Mouse (Mus musculus) neural tube, embryonic 10.5 days (tissue): ENCODE data around the gene Rwdd2b.
A peak's percentile ranks its signal among the peaks of the same experiment; 100 is the strongest.

Source experiments
- DNase-seq: peaks from one replicate; pipeline ENCODE4 v3.0.0-alpha.2; 2017; ENCODE audit warnings: low spot score; ENCODE audit errors: extremely low spot score

The Rwdd2b gene

GRCm38 (mm10) chr16:87440184-87440686 is at the start of gene Rwdd2b:
Gene Rwdd2b (minus strand): TSS chr16:87440573.
- peak; percentile 93 for DNase-seq

- no peak for DNase-seq
Observed at GRCm38 (mm10) chr16:87488605-87489004, 48.2 kb upstream of the Rwdd2b start.

- no peak for DNase-seq
Observed at GRCm38 (mm10) chr16:87486739-87487138, 46.4 kb upstream of the Rwdd2b start.

DNA sequence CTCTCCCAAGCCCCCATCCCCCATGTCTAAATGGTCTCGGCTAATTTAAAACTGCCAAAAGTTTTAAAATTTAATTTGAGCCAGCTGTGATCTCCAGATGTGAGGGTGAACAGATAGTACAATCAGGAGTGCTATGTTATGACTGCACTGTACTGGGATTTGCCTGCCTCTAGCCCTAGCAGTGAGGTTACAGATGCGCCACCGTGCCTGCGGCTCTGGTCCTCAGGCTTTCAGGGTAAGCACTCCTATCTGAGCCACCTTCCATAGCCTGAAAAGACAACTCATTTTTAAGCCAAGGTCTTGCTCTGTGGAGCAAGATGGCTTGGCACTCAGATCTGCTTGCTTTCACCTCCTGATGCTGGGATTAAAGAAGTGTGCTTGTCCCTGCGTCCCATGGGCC is 44.0 kb upstream of the Rwdd2b start:
- no peak for DNase-seq

GRCm38 (mm10) chr16:87470579-87470978 is 30.2 kb upstream of the Rwdd2b start:
- DNase-seq: no peak

DNA sequence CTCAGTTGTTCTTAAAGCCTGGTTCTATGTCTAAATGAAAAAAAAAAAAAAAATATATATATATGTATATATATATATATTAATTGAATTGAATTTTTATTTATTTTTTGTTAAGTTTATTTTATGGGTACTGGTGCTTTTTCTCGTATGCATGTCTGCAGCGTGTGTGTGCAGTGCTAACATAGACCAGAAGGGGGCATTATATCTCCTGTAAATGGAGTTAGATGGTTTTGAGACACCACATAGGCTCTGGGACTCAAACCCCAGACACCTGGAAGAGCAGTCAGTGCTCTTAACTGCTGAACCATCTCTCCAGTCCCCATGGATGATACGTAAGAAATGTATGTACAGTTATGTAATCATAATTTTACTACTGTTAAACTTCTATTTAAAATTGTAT is 18.4 kb upstream of the Rwdd2b start:
- no peak for DNase-seq

GRCm38 (mm10) chr16:87455180-87455611 is 14.8 kb upstream of the Rwdd2b start:
- DNase-seq: no peak

- DNase-seq: peak; percentile 89
Observed at GRCm38 (mm10) chr16:87454419-87455179, 14.2 kb upstream of the Rwdd2b start, which contains the start of gene Usp16. Gene Usp16 (plus strand): TSS chr16:87454703.

DNA sequence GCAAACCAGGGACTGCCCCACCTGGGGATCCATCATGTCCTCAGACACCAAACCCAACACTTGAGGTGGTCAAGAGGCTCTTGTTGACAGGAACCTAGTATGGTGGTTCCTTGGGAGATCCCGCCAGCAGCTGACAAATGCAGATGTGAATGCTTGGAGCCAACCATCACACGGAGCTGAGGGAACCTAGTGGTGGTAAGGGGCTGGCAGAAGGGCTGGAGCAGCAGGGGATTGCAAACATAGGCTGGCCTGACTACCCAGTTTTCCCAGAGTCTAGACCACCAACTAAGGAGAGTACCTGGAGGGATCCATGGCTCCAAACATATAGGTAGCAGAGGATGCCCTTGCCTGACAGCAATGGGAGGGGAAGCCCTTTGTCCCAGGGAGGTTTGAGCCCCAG is 12.9 kb upstream of the Rwdd2b start:
- no peak for DNase-seq

- no peak for DNase-seq
Observed at GRCm38 (mm10) chr16:87445528-87445927, 5.2 kb upstream of the Rwdd2b start.

GRCm38 (mm10) chr16:87445110-87445509 is 4.7 kb upstream of the Rwdd2b start:
- no peak for DNase-seq

GRCm38 (mm10) chr16:87444071-87444470 is 3.7 kb upstream of the Rwdd2b start:
- DNase-seq: no peak

GRCm38 (mm10) chr16:87443245-87443644 is 2.9 kb upstream of the Rwdd2b start:
- no peak for DNase-seq

- DNase-seq: no peak
Observed at GRCm38 (mm10) chr16:87442291-87442690, 1.9 kb upstream of the Rwdd2b start.

GRCm38 (mm10) chr16:87441089-87441488 is 716 bp upstream of the Rwdd2b start:
- DNase-seq: no peak

DNA sequence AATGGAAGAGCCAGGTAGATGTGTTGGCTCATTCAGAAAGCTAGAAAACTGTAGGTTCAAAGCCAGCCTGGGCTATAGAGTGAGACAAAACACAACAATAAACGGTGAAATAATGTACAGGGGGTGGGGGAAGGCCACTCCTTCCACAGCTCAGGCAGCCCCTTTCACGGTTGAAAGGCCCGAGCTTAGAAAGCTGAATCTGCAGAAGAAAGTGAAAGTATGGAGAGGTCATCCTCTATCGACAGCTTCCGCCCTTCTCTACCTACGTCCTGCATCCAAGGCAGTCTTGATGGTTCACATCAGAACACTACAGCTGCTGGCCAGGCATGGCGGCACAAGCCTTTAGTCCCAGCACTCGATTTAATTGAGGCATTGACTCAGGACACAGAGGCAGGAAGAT is 1.7 kb downstream of the Rwdd2b start:
- DNase-seq: no peak

DNA sequence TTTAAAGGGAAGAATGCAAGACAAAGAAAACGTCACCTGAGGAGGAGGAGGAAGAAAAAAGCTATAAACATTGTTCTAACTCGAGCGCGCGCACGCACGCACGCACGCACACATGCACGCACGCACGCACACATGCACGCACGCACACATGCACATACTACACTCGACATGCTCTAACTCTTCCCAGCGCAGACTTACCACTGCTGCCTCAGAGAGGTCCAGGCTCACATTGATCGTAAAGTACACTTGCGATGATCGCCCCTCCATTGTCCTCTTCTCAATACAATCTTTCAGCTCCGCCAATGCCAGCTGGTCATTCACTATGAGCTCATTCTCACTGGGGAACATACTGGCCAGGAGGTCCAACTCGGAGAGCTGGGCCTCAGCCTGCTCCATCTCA is 3.3 kb downstream of the Rwdd2b start:
- no peak for DNase-seq

DNA sequence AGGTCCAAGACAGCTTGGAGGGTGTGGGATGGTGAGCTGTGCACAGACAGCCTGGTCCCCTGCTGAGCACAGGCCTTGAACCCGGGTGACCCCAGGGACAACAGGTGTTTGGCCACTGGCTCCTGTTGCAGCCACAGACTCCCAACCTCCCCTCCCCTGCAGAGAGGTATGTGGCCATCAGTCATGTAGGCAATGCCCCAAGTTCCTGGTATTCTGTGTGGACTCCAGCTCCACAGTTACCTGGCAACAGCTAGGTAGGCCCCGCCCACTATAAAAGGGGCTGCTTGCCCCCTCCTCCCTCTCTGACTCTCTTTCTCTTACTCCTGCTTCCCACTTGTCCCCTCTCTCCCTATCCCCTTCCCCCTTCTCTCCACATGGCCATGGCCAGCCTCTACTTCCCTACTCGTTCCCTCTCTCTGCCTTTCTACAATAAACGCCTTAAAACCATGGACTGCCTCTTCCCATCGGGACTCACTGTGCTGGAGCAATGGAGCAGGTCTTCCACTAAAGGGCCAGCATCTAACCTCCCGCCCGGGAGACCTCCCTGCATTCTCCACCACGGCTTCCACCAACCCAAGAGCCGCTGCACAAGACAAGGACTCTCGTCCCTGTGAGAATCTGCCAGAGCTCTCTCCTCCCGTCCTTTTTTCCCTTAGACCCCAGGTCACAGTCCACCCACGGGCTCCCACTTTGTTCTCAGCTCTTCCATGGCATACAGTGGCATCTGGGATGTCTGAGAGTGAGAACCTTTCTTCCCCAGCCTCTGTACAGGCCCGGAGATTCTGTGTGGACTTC is 4.8 kb downstream of the Rwdd2b start:
- DNase-seq: no peak

- DNase-seq: no peak
Observed at GRCm38 (mm10) chr16:87434946-87435345, 5.4 kb downstream of the Rwdd2b start.

GRCm38 (mm10) chr16:87434266-87434665 is 6.1 kb downstream of the Rwdd2b start:
- no peak for DNase-seq

DNA sequence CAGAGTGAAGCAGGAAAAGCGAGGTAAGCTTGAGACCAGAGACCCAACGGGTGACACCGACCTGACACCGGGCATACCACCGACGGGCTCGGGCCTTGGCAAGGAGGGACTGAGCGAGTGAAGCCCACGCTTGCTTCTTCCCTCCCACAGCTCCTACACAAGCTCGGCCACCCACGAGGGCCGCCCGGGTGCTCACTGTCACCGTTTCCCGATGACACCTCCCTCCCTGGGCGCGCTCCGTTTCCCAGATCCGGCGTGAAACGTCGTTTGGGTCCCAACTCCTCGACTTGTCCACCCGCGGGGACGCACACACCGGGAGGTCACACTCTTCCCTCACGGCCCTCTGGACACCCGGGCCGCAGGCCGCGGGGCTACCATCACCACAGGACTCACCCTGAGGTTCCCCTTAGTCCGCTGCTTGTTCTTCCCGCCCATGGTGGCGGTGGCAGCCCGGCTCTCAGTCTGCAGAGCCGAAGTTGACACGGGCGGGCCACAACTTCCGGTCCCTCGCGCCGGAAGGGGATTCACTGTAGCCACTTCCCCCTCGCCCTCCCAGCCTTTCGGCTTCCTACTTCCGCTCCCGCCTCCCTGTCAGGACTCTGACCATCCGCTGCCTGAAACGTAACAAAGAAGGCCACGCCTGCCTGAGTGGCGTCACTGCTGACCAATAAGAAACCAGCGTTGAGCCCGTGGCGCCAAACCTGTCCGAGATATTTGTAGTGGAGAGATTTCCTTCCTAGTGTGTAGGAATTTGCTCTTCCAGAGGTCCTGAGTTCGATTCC is 8.1 kb downstream of the Rwdd2b start, which contains the start of gene Ltn1:
Ltn1 (minus strand) TSS at position 580 of the 782 bp plus-strand sequence.
- DNase-seq: peak; percentile 96
